Mouse (Mus musculus): ENCODE data around the gene Rnf186. TPM values are rescaled to one million over a fixed set of nuclear protein-coding genes. Genes with fewer than 3 reads are reported as not detected.

The Rnf186 gene
- polyA plus RNA-seq (2012; rRNA removed) = 96.1 and 101 TPM in 2 replicates

DNA sequence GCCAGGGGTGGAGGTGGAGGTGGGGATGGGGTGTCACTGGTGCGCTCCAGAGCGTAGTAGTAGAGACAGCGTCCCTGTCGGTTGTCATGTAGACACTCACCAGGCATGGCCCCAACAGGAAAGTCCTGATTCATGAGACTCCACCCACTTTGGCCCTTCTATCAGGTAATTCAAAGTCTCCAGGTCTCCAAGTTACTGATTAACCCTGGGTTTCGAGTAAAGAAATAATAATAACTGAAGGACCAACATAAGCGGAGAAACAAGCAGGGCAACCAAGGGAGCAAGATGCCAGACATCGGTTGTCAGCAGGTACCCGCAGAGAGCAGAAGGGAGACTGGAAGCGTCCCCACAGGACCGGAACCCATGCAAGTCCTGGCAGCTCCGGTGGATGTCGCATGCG, at the start of gene Rnf186:
TSS of gene Rnf186 (plus strand) at position 247 of the 400 bp plus-strand sequence.
- no peak for DNase-seq (ENCODE audit: low read depth)

DNA sequence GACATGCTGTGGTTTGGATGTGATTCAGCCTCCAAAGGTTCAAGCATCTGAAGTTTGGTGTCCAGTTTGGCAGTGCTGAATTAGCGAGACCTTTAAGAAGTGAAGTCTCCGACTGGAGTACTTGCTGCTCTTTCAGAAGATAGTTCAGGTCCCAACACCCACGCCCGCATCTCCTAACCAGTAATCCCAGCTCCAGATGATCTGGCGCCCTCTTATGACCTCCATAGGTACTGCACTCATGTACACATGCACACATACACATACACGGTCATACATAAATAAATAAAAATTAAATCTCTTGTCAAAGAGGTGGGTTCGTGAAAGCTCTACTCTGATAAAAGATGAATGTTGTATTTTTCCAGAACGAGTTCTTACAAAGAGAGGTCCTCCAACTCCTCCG, 49.6 kb upstream of the Rnf186 start:
- DNase-seq (ENCODE audit: low read depth) = no peak

DNA sequence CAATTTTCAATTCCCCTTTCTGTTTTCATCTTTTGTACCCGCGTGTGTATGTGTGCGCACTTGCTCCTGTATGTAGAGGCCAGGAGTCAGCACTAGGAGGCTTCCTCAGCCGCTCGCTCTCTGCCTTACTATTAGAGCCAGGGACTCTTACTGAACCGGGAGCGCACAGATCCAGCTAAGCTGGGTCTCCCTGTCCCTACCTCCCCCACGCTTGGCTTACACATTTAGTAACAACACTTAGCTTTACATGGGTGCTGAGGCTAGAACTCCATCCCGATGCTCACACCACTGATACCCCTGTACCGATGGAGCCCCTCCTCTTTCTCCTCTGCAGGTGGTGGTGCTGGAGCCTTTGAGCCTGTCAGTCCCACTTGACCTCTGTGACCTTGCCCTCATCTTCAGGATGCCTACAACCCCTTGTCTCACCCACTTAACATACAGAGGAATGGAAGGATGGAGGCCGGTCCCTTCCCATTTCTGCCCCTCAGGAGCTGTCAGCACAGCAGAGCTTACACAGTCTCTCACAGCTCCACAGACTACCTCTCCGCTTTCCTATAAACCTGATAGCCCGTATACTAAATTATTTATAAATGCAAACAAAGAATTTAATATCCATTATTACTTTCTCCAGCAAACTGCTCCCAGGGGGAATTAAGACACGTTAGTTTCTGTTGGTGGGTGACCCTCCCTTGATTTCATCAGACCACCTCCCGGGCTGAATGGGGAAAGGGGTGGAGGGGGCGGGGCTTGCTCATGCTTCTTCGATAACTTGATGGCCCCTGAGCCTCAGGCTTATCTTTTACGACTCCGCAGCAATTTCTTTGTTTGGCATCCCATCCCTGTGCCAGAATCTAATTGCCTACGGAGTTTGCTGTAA, 45.4 kb upstream of the Rnf186 start:
- DNase-seq (ENCODE audit: low read depth) = no peak

DNA sequence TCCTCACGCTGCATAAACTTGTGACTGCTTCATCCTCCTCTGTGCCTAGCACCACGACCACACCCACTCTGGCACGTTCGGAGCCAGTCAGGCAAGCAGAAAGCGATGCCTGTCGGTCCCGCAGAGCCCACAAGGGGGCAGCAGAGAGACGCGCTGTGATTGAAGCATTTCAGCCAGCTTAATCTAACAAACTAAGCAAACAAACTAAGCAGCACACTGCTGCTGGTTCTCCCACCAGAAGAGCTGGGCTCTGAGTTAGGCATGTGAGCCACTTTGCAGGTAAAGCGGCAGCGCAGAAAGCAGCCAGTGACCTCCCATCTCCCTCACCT, 44.8 kb upstream of the Rnf186 start:
- DNase-seq (ENCODE audit: low read depth) = peak; percentile 36

DNA sequence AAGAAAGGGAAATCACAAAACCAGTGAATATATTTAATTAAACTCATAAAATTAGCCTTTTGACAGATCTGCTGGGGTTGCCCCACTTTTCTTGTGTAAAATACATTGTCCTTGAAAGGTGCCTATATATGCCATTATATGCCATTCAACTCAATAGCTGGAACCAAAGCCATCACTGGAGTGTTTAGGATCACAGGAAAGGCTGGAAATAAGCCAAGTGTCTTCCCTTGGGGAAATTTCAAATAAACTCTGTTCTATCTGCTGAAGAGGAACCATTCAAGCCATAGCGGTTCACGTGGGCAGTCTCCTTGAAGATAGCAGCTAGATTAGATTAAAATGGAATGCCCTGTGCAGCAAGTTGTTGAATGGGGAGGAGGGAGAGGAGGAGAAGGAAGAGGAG, 41.4 kb upstream of the Rnf186 start:
- no peak for DNase-seq (ENCODE audit: low read depth)

DNA sequence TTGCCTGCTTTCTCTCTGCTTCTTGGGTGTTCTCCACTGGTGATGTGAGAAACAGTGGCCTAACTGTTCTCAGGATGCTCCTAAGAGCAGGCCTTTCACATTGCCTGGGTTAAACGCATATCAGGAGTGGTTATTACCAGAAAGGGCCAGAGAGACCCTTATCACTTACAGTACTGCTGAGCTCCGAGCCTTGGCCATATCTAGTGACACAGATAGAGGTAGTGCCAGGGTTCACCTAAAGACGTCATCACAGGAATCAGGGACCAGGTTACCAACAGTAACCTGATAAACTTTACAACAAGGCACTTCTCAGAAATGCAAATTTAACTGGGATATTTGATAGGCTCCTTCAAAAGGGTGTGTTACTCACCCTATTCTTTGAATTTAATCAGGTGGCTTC, 33.0 kb upstream of the Rnf186 start:
- DNase-seq (ENCODE audit: low read depth) = no peak

DNA sequence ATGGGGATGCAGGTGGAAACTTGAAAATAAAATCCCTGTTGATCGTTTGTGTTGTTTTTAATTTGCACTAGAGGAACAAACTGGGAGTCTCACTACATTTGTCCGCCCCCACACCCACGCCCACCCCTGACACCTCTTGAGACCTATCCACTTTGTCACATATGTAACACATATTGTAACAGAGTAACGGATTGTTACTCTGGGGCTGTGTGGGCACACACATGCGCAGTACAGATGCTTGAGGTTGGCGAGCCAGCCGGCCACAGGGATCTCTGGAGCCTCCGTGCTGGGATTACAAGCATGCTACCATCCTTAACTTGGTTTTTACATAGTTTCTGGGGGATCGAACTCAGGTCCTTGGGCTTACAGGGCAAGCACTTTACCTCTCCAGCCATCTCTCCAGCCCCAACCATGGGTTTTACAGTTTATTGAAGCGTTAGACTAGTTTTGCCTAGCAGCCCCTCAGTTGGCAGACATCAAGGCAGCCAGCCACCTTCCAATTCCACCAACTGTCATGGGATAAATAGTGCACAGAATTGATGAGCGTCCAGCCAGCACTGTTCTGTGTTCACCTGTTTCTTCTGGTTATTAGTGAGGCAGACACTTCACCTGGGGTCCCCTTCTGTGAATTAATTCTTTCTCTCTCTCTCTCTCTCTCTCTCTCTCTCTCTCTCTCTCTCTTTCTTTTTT, 32.3 kb upstream of the Rnf186 start:
- DNase-seq (ENCODE audit: low read depth) = no peak

DNA sequence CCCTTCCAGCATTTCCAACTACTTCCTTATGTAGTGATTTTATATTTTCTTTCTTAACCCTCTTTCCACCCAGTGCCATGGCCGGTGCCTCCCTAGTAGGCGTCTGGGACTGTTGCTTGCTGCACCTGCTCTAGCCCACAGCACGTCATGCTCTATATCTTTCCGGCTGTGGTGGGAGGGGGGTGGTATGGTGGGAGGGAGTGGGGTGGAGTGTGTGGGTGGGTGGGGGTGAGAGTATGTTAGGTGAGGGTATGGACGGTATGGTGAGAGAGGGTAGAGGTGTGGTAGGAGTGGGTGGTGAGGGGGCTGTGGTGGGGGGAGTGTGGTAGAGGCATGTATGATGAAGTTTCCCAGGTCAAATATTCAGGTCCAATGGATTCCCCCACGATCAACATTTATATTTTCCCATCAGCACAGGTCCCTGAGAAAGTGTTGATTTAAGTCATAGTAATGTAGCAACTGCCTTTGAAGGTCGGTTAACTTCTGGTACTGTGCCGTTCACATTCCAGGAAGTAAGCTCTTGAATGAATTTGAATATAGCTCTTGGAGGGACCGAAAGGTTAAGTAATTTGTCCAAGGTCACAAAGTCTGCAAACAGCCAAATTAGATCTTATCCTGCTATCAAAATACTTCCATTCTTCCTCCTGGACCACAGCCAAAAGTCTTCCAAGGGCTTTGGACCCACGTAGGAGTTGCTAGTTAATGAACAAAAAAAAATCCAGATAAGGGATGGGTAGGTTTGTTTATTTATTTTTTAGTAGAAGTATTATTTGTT, 28.2 kb upstream of the Rnf186 start:
- no peak for DNase-seq (ENCODE audit: low read depth)

DNA sequence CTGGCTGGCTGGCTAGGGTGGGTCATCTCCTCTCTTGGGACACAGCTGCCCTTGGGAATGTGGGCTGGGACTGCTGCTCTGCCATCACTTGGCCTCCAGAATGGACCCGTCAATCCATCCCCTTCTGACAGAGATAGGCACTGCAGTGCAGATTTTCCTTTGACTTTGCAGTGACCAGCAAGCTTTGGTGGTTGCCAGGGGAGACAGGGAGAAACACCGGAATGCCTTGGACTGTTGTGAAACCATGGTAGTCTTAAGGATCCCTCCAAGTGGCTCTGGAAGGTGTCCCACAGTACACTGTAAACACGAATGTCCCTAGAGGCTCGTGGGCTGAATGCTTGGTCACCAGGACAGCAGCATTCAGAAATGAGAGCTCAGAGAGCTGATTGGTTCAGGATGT, 27.4 kb upstream of the Rnf186 start:
- DNase-seq (ENCODE audit: low read depth) = no peak

DNA sequence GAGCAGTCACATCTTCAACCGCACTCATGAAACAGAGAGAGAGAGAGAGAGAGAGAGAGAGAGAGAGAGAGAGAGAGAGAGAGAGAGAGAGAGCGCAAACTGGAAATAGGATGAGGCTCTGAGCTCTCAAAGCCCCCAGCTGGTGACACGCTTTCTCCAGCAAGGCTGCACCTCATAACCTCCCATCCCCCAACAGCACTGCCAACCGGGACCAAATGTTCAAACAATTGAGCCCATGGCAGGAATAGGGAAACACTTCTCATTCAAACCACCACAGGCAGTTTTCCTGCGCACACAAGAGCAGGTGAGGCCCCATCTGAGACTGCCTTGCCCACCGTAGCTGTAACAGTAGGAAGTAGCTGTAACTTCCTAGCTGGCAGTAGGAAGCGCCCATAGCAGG, 25.5 kb upstream of the Rnf186 start:
- DNase-seq (ENCODE audit: low read depth) = no peak

DNA sequence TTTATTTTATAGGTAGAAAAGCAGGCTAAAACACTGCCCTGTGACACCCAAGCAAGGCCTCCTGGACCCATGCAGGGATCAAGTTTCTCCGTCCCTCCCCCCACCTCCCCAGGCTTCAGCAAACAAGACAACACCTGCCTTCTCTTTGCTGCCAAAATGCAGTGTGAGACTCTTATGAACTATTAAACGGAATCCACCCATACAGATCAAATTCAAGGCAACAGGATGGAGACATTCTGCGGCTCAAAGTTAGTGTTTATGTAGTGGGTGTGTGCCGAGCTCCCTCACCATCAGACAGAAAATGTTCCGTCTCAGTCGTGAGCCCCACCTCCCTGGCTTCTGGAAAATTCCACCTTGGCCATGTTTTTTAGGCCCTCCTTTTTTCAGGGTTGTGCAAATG, 24.9 kb upstream of the Rnf186 start:
- no peak for DNase-seq (ENCODE audit: low read depth)

DNA sequence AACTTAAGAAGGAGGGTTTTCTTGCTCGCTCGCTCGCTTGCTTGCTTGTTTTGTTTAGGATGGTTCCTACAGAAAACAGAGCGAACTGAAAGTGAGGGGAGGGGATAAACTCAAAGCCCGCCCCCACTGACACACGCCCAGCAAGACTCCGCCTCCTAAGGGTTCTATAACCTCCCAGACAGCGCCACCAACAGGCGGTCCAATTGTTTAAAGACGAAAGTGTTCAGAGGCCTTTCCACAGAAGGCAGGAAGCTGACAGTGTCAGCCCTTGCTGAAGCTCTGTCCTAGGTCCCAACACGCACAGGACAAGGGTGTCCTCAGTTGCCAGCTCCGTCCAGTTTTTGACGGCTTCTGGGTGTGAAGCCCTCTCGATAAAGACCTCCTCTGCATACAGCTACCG, 23.2 kb upstream of the Rnf186 start:
- DNase-seq (ENCODE audit: low read depth) = no peak

DNA sequence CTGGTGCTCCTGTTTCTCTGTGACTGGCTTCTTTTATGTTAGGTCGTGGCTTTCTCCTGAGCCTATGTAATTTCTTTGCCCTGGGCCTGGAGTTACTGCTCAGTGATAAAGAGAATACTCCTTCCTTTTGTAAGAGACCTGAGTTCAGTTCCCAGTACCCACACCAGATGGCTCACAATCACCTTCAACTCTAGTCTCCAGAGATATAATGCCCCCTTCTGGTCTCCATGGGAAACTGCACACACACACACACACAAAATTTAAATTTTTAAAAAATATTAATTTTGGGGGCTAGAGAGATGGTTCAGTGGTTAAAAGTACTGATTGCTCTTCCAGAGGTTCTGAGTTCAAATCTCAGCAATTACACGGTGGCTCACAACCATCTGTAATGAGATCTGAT, 18.7 kb upstream of the Rnf186 start:
- DNase-seq (ENCODE audit: low read depth) = no peak

DNA sequence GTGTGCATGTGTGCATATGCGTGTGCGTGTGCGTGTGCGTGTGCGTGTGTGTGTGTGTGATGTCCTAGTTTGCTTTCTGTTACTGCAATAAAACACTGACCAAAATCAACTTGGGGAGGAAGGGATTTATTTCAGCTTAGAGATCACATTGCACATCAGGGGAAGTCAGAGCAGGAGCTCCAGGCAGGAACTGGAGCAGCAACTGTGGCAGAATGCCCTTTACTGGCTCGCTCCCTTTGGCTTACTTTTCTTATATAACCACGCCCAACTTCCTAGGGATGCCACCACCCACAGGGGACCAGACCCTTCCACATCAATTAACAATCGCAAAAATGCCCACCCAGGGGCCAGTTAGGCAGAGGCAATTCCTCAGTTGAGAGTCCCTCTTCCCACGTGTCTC, 8.3 kb upstream of the Rnf186 start:
- DNase-seq (ENCODE audit: low read depth) = no peak

DNA sequence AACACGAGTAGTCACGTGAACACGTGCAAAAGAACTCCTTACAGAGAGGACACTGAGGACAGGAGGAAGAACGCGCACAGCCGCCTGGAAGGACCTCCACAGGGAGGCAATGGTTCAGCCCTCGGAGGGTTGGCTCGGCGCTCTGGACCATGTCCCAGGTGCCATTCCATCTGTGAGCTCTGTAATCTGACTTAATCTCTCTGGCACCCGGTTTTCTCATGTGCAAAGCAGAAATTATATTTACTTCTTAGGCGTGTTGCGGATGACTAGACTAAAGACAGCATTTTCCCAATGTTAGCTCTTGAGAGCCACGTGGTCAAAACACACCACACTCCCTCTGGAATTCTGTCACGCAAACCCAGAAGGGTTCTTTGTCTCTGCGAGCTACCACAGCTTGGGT, 7.8 kb upstream of the Rnf186 start:
- peak; percentile 66 for DNase-seq (ENCODE audit: low read depth)

DNA sequence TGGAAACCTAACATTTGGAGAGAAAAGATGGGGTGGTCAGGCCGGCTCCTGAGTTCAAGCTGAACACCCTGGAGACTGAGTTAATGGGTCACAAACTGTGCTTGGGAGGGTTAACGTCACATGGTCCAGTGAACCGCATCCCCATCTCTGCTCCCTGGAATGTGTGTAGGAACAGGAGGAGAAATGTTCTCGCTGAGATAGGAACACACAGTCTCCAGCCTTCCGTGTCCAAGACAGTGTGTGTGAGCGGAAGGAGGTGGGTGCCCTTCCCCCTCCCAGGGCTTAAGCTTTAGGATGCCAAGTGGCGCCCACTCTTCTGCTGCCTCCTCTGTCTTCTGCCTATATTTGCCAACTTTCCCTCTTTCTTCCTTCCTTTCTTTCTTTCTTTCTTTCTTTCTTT, 7.0 kb upstream of the Rnf186 start:
- DNase-seq (ENCODE audit: low read depth) = no peak

DNA sequence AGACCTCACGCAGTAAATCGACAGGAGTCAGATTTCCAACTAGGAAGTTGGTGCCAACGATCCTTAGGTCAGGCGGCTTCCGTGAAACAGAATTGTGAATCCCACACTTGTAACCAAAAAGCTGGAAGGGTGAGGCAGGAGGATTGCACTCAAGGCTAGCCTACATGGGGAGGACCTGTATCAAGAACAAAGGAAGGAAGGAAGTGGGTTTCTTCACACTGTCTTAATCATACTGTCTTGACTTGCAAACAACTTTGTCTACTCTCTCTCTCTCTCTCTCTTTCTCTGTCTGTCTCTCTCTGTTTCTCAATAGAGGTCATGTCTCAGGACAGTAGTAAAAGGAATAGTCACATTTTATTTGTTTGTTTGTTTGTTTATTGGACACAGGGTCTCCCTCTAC, 4.2 kb upstream of the Rnf186 start:
- no peak for DNase-seq (ENCODE audit: low read depth)

DNA sequence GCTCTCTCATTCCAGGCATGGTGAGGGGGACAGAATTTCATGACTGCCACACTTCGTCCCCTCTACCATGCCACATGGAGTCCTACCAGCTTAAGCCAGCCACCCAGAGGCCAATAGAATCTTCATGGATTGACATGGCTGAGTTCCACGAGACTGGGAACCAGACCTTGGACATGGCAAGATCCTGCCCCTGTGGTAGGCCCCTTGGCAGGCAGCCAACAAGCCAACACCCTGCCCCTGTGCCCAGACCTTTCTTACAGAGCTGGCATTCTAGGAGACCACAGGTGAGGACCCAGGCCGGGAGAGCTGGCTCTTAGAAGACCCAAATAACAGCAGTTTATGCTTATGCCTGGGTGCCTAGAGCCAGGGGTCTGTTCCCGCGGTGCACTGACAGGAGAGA, 1.0 kb upstream of the Rnf186 start:
- no peak for DNase-seq (ENCODE audit: low read depth)

DNA sequence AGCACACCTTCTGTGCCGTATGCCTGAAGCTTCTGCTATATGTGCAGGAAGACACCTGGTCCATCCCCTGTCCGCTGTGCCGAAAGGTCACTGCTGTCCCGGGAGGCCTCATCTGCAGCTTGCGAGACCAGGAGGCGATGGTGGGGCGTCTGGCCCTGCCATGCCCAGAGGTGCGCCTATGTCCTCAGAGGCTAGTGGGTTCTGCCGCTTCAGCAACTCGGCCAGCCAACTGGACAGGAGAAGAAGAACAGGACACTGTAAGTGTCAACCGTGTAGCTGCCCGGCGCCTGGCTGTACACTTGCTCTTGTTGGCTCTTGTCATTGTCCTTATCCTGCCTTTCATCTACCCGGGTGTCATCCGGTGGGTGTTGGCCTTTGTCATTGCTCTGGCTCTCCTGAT, 573 bp downstream of the Rnf186 start:
- DNase-seq (ENCODE audit: low read depth) = no peak

DNA sequence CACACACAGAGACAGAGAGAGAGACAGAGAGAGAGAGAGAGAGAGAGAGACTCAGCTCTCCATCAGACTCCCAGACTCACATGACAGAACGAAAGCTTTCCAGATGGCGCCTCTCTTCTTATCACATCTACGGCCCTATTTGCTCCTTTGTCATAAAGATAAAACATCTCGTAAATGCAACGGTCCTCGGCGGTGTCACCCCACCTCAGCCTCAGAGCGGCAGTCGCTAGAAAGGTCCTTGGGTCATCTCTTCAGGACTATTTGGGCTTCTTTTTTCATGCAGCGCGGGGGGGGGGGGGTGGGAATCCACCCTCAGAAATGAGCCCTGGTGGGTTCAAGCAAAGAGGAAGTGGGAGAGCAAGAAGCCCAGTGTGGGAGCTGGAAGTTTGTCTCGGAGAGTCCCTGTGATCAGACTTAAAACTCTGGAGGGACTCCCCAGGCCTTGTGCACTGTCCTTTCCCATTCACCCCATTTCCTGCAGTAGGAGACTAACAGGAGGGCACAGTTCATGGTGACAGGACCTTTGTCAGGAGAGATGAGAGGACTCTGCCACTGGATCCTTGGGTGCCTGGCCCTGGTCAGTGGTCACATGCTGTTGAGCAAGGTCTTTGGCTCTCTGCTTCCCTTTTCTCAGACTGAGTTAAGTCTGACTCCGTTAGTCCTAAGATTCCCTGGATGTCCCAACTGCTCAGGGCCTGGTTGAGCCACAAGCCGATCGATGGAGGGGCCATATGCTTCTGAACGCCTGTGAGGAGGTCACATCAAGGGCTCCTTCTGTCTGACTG, 2.1 kb downstream of the Rnf186 start:
- DNase-seq (ENCODE audit: low read depth) = no peak

DNA sequence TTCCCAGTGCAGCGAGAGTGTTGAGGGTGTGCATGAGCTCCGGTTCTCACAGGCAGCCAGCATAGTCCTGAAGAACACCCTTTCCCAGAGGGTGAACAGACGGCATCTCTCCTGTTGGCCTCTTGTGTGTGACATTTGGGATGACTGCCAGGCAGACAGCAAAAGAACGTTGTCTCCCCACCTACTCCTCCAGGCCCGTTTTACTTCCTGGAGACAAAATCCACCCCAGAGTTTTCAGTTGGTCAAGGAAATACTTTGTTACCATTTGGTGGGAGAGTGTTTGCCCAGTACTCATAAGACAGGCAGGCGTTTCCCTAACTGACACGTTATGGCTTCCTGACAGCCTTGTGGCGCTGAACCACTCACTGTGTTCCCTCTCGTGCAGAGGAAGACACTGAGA, 2.8 kb downstream of the Rnf186 start:
- no peak for DNase-seq (ENCODE audit: low read depth)

DNA sequence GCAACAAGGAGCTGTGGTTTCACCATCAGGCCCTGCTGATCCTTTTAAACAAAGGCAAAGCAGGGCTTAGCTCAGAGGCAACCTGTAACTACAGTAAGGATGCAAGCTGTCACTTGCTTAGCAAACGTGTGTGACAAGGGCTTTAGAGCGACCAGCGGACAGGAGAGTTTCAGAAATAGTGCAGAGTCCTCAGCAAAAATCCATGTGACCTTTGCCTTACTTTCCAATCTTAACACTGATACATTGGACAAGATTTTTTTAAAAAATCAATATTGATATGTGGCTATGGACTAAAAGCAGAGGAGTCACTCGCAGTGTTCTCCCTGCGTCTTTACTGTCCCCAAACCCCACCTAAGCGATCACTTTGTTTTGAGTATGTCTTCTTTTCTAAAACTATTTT, 4.5 kb downstream of the Rnf186 start:
- DNase-seq (ENCODE audit: low read depth) = no peak

Measured in gonadal fat pad, adult 2 months (tissue).